Mouse (Mus musculus) lung, postnatal 0 days (tissue): ENCODE results near the gene Olfr533.

Experiments used
- CTCF ChIP-seq: IDR thresholded peaks from 2 replicates; pipeline ENCODE4 v1.5.1; 2016; ENCODE audit warnings: antibody characterized with exemption, mild to moderate bottlenecking
- EP300 ChIP-seq: IDR thresholded peaks from 2 replicates; pipeline ENCODE4 v1.6.1; 2016; ENCODE audit warnings: antibody characterized with exemption, mild to moderate bottlenecking, control low read depth

DNA sequence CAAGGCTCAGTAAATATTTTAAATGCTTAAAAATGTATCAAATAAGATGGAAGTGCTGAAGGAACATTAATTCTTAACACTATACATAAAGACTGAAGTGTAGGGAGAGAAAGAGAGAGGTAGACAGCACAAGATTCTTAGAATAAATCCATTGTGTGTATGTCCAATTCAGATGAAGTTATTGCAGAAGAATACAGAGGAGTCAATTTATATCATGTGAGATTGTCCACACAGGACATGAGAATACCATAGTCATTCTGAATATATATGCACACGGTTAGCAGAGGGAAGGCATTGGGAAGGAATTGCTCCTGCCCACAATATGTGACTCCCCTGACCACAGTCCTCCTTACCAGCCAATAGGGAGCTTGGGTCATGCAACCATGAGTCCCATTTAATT is 20.7 kb downstream of the Olfr533 start, which contains the start of gene Olfr535:
- TF ChIP-seq CTCF (no peak), EP300 (no peak)
